Mouse (Mus musculus) forebrain, postnatal 0 days (tissue): ENCODE measurements at regions not wholly inside any gene's neighbourhood (a gene's known extent, or its start where the extent isn't known, plus 50 kb on each side); places are given as distances from the start of the nearest gene placed in this dataset.

Experiments
- ATAC-seq: fragments of 200-750 bp; cut with Nextera tagmentation; 2 replicates; pipeline ENCODE4 v1.8.0; 2017; ENCODE audit warnings: mild to moderate bottlenecking, moderate library complexity
- DNase-seq: peaks from one replicate; pipeline ENCODE4 v3.0.0-alpha.2; 2015
- H3K27ac ChIP-seq: fragments of 300-500 bp; sonication (generic); 2 replicates; pipeline ENCODE4 v1.5.1; 2014; ENCODE audit warnings: low read depth, mild to moderate bottlenecking, antibody characterized with exemption, low read length, moderate library complexity, mixed read lengths
- H3K27me3 ChIP-seq: fragments of 300-500 bp; sonication (generic); 2 replicates; pipeline ENCODE4 v1.6.1; 2014; ENCODE audit warnings: mild to moderate bottlenecking, low read length, mixed read lengths; ENCODE audit not compliant: insufficient read depth
- H3K36me3 ChIP-seq: fragments of 300-500 bp; sonication (generic); 2 replicates; pipeline ENCODE4 v1.6.1; 2014; ENCODE audit warnings: mild to moderate bottlenecking, moderate library complexity; ENCODE audit not compliant: insufficient read depth
- H3K4me1 ChIP-seq: fragments of 300-500 bp; sonication (generic); 2 replicates; pipeline ENCODE4 v1.6.1; 2014; ENCODE audit warnings: antibody characterized with exemption; ENCODE audit not compliant: insufficient read depth
- H3K4me2 ChIP-seq: fragments of 300-500 bp; sonication (generic); 2 replicates; pipeline ENCODE4 v1.6.1; 2014; ENCODE audit warnings: low read depth, mild to moderate bottlenecking, moderate library complexity
- H3K4me3 ChIP-seq: fragments of 300-500 bp; sonication (generic); 2 replicates; pipeline ENCODE4 v1.5.1; 2014; ENCODE audit warnings: low read depth, low read length, mixed read lengths
- H3K9ac ChIP-seq: fragments of 300-500 bp; sonication (generic); 2 replicates; pipeline ENCODE4 v1.6.1; 2014; ENCODE audit warnings: mild to moderate bottlenecking
- H3K9me3 ChIP-seq: fragments of 300-500 bp; sonication (generic); 2 replicates; pipeline ENCODE4 v1.6.1; 2016; ENCODE audit warnings: low read length
- CTCF ChIP-seq: sonication (generic); IDR thresholded peaks from 2 replicates; pipeline ENCODE4 v1.5.1; 2016; ENCODE audit warnings: antibody characterized with exemption, control low read depth, low read depth
- WGBS: fragments of 180-500 bp; shearing (Covaris S2); extraction: QIAGEN DNeasy Blood & Tissue Kit; methylation state at CpG from one replicate; pipeline ENCODE4 v1.1.7; 2014; 5-methylcytosine and 5-hydroxymethylcytosine counted together

GRCm38 (mm10) chr6:84392752-84393511, 200.8 kb downstream of the Cyp26b1 start:
- no peaks in the 10 kb centered on the region for H3K4me1 ChIP-seq
- no peak for ATAC-seq
- no peak overlapping the region for H3K4me2 ChIP-seq
- no peak for TF ChIP-seq CTCF
- no peak overlapping the region for H3K4me3 ChIP-seq
- H3K27ac ChIP-seq: no peak overlapping the region
- WGBS: 93% methylated on average over 14 of the region's 14 CpGs
- DNase-seq: no peak
- no peak overlapping the region for H3K9ac ChIP-seq
- H3K9me3 ChIP-seq: no peaks in the 10 kb centered on the region
- no peaks in the 10 kb centered on the region for H3K27me3 ChIP-seq
- H3K36me3 ChIP-seq: no peaks in the 10 kb centered on the region

DNA sequence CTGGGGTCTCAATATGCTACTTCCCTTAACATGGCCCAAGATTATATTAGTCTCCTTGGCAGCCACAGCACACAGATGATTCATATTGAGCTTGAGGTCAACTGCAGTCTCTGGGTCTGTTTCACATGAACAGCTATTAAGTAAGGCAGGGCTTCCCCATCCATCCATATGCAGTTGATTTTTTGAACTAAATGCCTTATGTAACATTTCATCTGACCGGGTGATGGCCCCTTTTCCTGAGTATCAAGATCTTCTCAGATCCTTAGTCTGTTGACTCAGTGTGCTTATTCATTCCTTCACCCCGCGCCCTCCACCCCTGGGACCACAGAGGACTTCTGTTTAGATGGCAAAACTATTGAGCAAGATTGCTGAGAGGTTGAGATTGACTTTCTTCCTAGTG, 202.7 kb downstream of the Cyp26b1 start:
- no peak for TF ChIP-seq CTCF
- H3K27ac ChIP-seq: no peak overlapping the region

DNA sequence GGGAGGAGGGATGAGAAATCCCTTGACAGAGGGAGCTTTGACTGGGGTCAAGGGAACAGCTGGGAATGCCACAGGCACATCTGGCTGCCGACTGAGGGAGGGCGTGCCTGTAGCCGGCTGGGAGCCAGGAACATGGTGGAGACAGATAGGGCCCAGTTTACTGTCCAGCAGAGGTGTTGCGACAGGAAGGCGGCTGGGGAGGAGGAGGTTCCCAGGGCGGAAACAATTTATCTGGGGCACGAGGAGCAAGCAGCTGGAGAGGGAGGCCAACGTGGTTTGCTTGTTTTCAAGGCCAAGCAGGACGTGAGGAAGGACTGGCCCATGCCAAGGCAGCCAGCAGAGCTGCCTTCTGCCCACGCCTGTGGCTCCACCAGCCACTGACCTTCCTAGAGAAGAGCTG, 208.0 kb downstream of the Cyp26b1 start:
- no peak overlapping the region for H3K4me3 ChIP-seq
- no peaks in the 10 kb centered on the region for H3K9me3 ChIP-seq
- H3K27ac ChIP-seq: no peak overlapping the region
- H3K27me3 ChIP-seq: no peaks in the 10 kb centered on the region
- no peak for TF ChIP-seq CTCF
- ATAC-seq (no peak), DNase-seq (no peak)
- WGBS: 66% methylated on average over 10 of the region's 10 CpGs
- H3K36me3 ChIP-seq: no peaks in the 10 kb centered on the region
- H3K4me2 ChIP-seq: no peak overlapping the region
- no peaks in the 10 kb centered on the region for H3K4me1 ChIP-seq
- H3K9ac ChIP-seq: no peak overlapping the region

More for the DNA sequence above, 202.7 kb downstream of the Cyp26b1 start:
- Histone ChIP-seq H3K36me3 (no peaks in the 10 kb centered on the region), H3K9me3 (no peaks in the 10 kb centered on the region), H3K27me3 (no peaks in the 10 kb centered on the region), H3K9ac (no peak overlapping the region), H3K4me2 (no peak overlapping the region), H3K4me1 (no peaks in the 10 kb centered on the region), H3K4me3 (no peak overlapping the region)
- no peak for DNase-seq
- no peak for ATAC-seq
- 96% methylated on average over 3 of the region's 3 CpGs for WGBS

GRCm38 (mm10) chr6:84383718-84384117, 210.0 kb downstream of the Cyp26b1 start:
- no peak for TF ChIP-seq CTCF
- Histone ChIP-seq H3K27ac (no peak overlapping the region), H3K4me2 (no peak overlapping the region), H3K36me3 (no peaks in the 10 kb centered on the region), H3K27me3 (no peaks in the 10 kb centered on the region), H3K9ac (no peak overlapping the region), H3K9me3 (no peaks in the 10 kb centered on the region), H3K4me1 (no peaks in the 10 kb centered on the region), H3K4me3 (no peak overlapping the region)
- DNase-seq (no peak), ATAC-seq (no peak)
- 84% methylated on average over 3 of the region's 3 CpGs for WGBS

- no peak for ATAC-seq
- DNase-seq: no peak
- Histone ChIP-seq H3K36me3 (no peaks in the 10 kb centered on the region), H3K9me3 (no peaks in the 10 kb centered on the region), H3K4me2 (no peak overlapping the region), H3K27me3 (no peaks in the 10 kb centered on the region), H3K9ac (no peak overlapping the region), H3K4me3 (no peak overlapping the region), H3K4me1 (no peaks in the 10 kb centered on the region), H3K27ac (no peak overlapping the region)
- no peak for TF ChIP-seq CTCF
- WGBS: 67% methylated on average over 3 of the region's 3 CpGs
Measured at GRCm38 (mm10) chr6:84383141-84383540, 210.6 kb downstream of the Cyp26b1 start.

- H3K9ac ChIP-seq: no peak overlapping the region
- no peaks in the 10 kb centered on the region for H3K9me3 ChIP-seq
- no peak for ATAC-seq
- no peaks in the 10 kb centered on the region for H3K4me1 ChIP-seq
- no peaks in the 10 kb centered on the region for H3K27me3 ChIP-seq
- no peak overlapping the region for H3K4me2 ChIP-seq
- no peak for DNase-seq
- no peak for TF ChIP-seq CTCF
- H3K4me3 ChIP-seq: no peak overlapping the region
- no peaks in the 10 kb centered on the region for H3K36me3 ChIP-seq
- 92% methylated on average over 10 of the region's 10 CpGs for WGBS
- H3K27ac ChIP-seq: no peak overlapping the region
Measured at GRCm38 (mm10) chr6:84381571-84381970, 212.1 kb downstream of the Cyp26b1 start.

DNA sequence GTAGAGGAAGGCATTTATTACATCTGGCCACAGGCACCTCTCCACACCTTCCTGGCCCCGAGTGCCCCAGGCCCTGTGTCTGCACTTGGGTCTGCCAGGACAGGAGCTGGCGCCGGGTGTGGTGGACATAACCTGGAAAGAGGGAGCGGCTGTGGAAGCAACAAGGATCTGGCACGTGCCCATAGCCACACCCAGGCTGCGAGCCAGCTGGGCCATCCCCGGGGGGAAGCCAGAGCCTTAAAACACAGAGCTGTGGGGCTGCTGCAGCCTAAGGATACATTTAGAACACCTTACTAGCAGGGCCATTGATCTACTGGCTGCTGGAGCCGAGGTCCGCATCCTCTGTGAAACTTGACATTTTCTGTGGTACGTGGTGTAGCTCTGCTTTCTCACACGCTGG, 217.0 kb downstream of the Cyp26b1 start:
- DNase-seq (no peak), ATAC-seq (no peak)
- no peak overlapping the region for H3K4me2 ChIP-seq
- no peak overlapping the region for H3K27ac ChIP-seq
- H3K4me3 ChIP-seq: no peak overlapping the region
- no peaks in the 10 kb centered on the region for H3K4me1 ChIP-seq
- H3K27me3 ChIP-seq: no peaks in the 10 kb centered on the region
- WGBS: 83% methylated on average over 11 of the region's 11 CpGs
- TF ChIP-seq CTCF: no peak
- H3K9me3 ChIP-seq: no peaks in the 10 kb centered on the region
- no peaks in the 10 kb centered on the region for H3K36me3 ChIP-seq
- H3K9ac ChIP-seq: no peak overlapping the region
